Mouse (Mus musculus) kidney, adult 2 months (tissue): ENCODE data around the gene Eml2.

Experiments used
- CTCF ChIP-seq: fragments of 200-500 bp; conservative IDR thresholded peaks from 2 replicates; pipeline ENCODE4 v1.5.1; 2011; ENCODE audit warnings: low read depth, mild to moderate bottlenecking, control low read depth, low read length, moderate library complexity, mixed read lengths; ENCODE audit not compliant: insufficient read depth, insufficient read length
- POLR2A ChIP-seq: fragments of 200-500 bp; IDR thresholded peaks from one replicate; pipeline ENCODE4 v1.6.1; 2011; ENCODE audit warnings: low read depth, low read length, control low read depth

- TF ChIP-seq CTCF: no peak
- TF ChIP-seq POLR2A: no peak
These were observed 52.5 kb downstream of the Eml2 start for GRCm38 (mm10) chr7:19228793-19229148.
